Mouse (Mus musculus) liver, embryonic 15.5 days (tissue): ENCODE data around the gene Ksr2. TPM values are rescaled to one million over a fixed set of nuclear protein-coding genes. Genes with fewer than 3 reads are reported as not detected.

Experiments
- ATAC-seq: fragments of 200-750 bp; cut with Nextera tagmentation; 2 replicates; pipeline ENCODE4 v1.8.0; 2017; ENCODE audit warnings: moderate number of reproducible peaks, mild to moderate bottlenecking, moderate library complexity; ENCODE audit not compliant: insufficient read depth
- H3K27ac ChIP-seq: fragments of 300-500 bp; sonication (generic); replicated peaks from 2 replicates; pipeline ENCODE4 v1.5.1; 2015; ENCODE audit warnings: mild to moderate bottlenecking, inconsistent platforms
- H3K27me3 ChIP-seq: fragments of 300-500 bp; sonication (generic); 2 replicates; pipeline ENCODE4 v1.6.1; 2015; ENCODE audit warnings: mild to moderate bottlenecking, inconsistent platforms
- H3K36me3 ChIP-seq: fragments of 300-500 bp; sonication (generic); replicated peaks from 2 replicates; pipeline ENCODE4 v1.6.1; 2015; ENCODE audit warnings: moderate library complexity, mild to moderate bottlenecking, inconsistent platforms
- H3K4me1 ChIP-seq: fragments of 300-500 bp; sonication (generic); replicated peaks from 2 replicates; pipeline ENCODE4 v1.6.1; 2015; ENCODE audit warnings: inconsistent platforms
- H3K4me2 ChIP-seq: fragments of 300-500 bp; sonication (generic); 2 replicates; pipeline ENCODE4 v1.6.1; 2015; ENCODE audit warnings: moderate library complexity, mild to moderate bottlenecking, inconsistent platforms
- H3K4me3 ChIP-seq: fragments of 300-500 bp; sonication (generic); replicated peaks from 2 replicates; pipeline ENCODE4 v1.5.1; 2015; ENCODE audit warnings: mild to moderate bottlenecking, inconsistent platforms
- H3K9ac ChIP-seq: fragments of 300-500 bp; sonication (generic); 2 replicates; pipeline ENCODE4 v1.6.1; 2015; ENCODE audit warnings: moderate library complexity, mild to moderate bottlenecking, inconsistent platforms
- H3K9me3 ChIP-seq: fragments of 300-500 bp; sonication (generic); replicated peaks from 2 replicates; pipeline ENCODE4 v1.6.1; 2016; ENCODE audit warnings: inconsistent platforms
- WGBS: fragments of 180-500 bp; shearing (Covaris S2); methylation state at CpG from one replicate; pipeline ENCODE4 v1.1.7; 2015; ENCODE audit warnings: mixed read lengths; ENCODE audit not compliant: insufficient replicate concordance; 5-methylcytosine and 5-hydroxymethylcytosine counted together
- polyA plus RNA-seq: library from polyadenylated mRNA; unstranded; fragments of >200 nt; fragmentation: Nextera tagmentation; extraction: Ambion mirVana; gene quantifications from 2 replicates; pipeline ENCODE4 v1.2.1, GENCODE M21; 2015

The Ksr2 gene
- polyA plus RNA-seq, 1 experiment from 2014 or later = 0.10 TPM

- ATAC-seq = no peak
- H3K36me3 ChIP-seq = no peaks in the 10 kb centered on the region
- 58% methylated on average over 6 of the region's 6 CpGs for WGBS
- no peak overlapping the region for H3K9ac ChIP-seq
- H3K4me1 ChIP-seq = no peaks in the 10 kb centered on the region
- no peak overlapping the region for H3K27ac ChIP-seq
- no peaks in the 10 kb centered on the region for H3K9me3 ChIP-seq
- H3K4me2 ChIP-seq = no peak overlapping the region
- H3K27me3 ChIP-seq = no peaks in the 10 kb centered on the region
- no peak overlapping the region for H3K4me3 ChIP-seq
Measured at GRCm38 (mm10) chr5:117569190-117569795, 155.5 kb downstream of the Ksr2 start.

- no peak overlapping the region for H3K27ac ChIP-seq
- H3K4me2 ChIP-seq = no peak overlapping the region
- ATAC-seq = no peak
- no peak overlapping the region for H3K4me3 ChIP-seq
- no peaks in the 10 kb centered on the region for H3K4me1 ChIP-seq
- no peaks in the 10 kb centered on the region for H3K27me3 ChIP-seq
- no peaks in the 10 kb centered on the region for H3K9me3 ChIP-seq
- WGBS = 76% methylated on average over 14 of the region's 14 CpGs
- H3K9ac ChIP-seq = no peak overlapping the region
- H3K36me3 ChIP-seq = no peaks in the 10 kb centered on the region
Measured at GRCm38 (mm10) chr5:117572428-117572827, 158.6 kb downstream of the Ksr2 start.

- Histone ChIP-seq H3K27me3 (no peaks in the 10 kb centered on the region), H3K9ac (no peak overlapping the region), H3K27ac (no peak overlapping the region), H3K9me3 (no peaks in the 10 kb centered on the region), H3K4me3 (no peak overlapping the region), H3K4me1 (no peaks in the 10 kb centered on the region), H3K36me3 (no peaks in the 10 kb centered on the region), H3K4me2 (no peak overlapping the region)
- ATAC-seq = no peak
- 48% methylated on average over 7 of the region's 7 CpGs for WGBS
Measured at GRCm38 (mm10) chr5:117574894-117575293, 161.1 kb downstream of the Ksr2 start.

- Histone ChIP-seq H3K4me1 (no peaks in the 10 kb centered on the region), H3K27ac (no peak overlapping the region), H3K4me2 (no peak overlapping the region), H3K4me3 (no peak overlapping the region), H3K9me3 (no peaks in the 10 kb centered on the region), H3K9ac (no peak overlapping the region), H3K36me3 (no peaks in the 10 kb centered on the region), H3K27me3 (no peaks in the 10 kb centered on the region)
- ATAC-seq = no peak
- 49% methylated on average over 5 of the region's 5 CpGs for WGBS
Measured at GRCm38 (mm10) chr5:117577598-117577997, 163.8 kb downstream of the Ksr2 start.

GRCm38 (mm10) chr5:117581711-117582110 lies 167.9 kb downstream of the Ksr2 start:
- no peak for ATAC-seq
- Histone ChIP-seq H3K4me2 (no peak overlapping the region), H3K27ac (no peak overlapping the region), H3K9ac (no peak overlapping the region), H3K27me3 (no peaks in the 10 kb centered on the region), H3K4me1 (no peaks in the 10 kb centered on the region), H3K36me3 (no peaks in the 10 kb centered on the region), H3K4me3 (no peak overlapping the region), H3K9me3 (no peaks in the 10 kb centered on the region)
- WGBS = 46% methylated on average over 3 of the region's 3 CpGs

GRCm38 (mm10) chr5:117584428-117584827 lies 170.6 kb downstream of the Ksr2 start:
- H3K36me3 ChIP-seq = no peaks in the 10 kb centered on the region
- WGBS = 23% methylated on average over 1 of the region's 1 CpGs

GRCm38 (mm10) chr5:117589266-117589665 lies 175.5 kb downstream of the Ksr2 start:
- no peaks in the 10 kb centered on the region for H3K4me1 ChIP-seq
- H3K27ac ChIP-seq = no peak overlapping the region
- no peaks in the 10 kb centered on the region for H3K36me3 ChIP-seq
- H3K9me3 ChIP-seq = no peaks in the 10 kb centered on the region
- no peak overlapping the region for H3K9ac ChIP-seq
- no peak overlapping the region for H3K4me3 ChIP-seq
- 27% methylated on average over 6 of the region's 6 CpGs for WGBS
- H3K27me3 ChIP-seq = no peaks in the 10 kb centered on the region
- ATAC-seq = no peak
- no peak overlapping the region for H3K4me2 ChIP-seq

More at GRCm38 (mm10) chr5:117584428-117584827, 170.6 kb downstream of the Ksr2 start:
- Histone ChIP-seq H3K9me3 (no peaks in the 10 kb centered on the region), H3K4me1 (no peaks in the 10 kb centered on the region), H3K27ac (no peak overlapping the region), H3K4me3 (no peak overlapping the region), H3K4me2 (no peak overlapping the region), H3K9ac (no peak overlapping the region), H3K27me3 (no peaks in the 10 kb centered on the region)
- no peak for ATAC-seq

- ATAC-seq = no peak
- H3K9ac ChIP-seq = no peak overlapping the region
- no peaks in the 10 kb centered on the region for H3K9me3 ChIP-seq
- H3K4me1 ChIP-seq = no peaks in the 10 kb centered on the region
- H3K27ac ChIP-seq = no peak overlapping the region
- 53% methylated on average over 19 of the region's 19 CpGs for WGBS
- H3K4me3 ChIP-seq = no peak overlapping the region
- no peaks in the 10 kb centered on the region for H3K36me3 ChIP-seq
- no peaks in the 10 kb centered on the region for H3K27me3 ChIP-seq
- no peak overlapping the region for H3K4me2 ChIP-seq
Measured at GRCm38 (mm10) chr5:117593273-117593672, 179.5 kb downstream of the Ksr2 start.

- ATAC-seq = no peak
- WGBS = 57% methylated on average over 3 of the region's 3 CpGs
- no peak overlapping the region for H3K4me3 ChIP-seq
- no peak overlapping the region for H3K9ac ChIP-seq
- H3K27me3 ChIP-seq = no peaks in the 10 kb centered on the region
- no peaks in the 10 kb centered on the region for H3K36me3 ChIP-seq
- no peaks in the 10 kb centered on the region for H3K9me3 ChIP-seq
- no peak overlapping the region for H3K4me2 ChIP-seq
- H3K27ac ChIP-seq = no peak overlapping the region
- no peaks in the 10 kb centered on the region for H3K4me1 ChIP-seq
Measured at GRCm38 (mm10) chr5:117596803-117597202, 183.0 kb downstream of the Ksr2 start.

- 52% methylated on average over 9 of the region's 9 CpGs for WGBS
- H3K9me3 ChIP-seq = no peaks in the 10 kb centered on the region
- ATAC-seq = no peak
- no peaks in the 10 kb centered on the region for H3K4me1 ChIP-seq
- H3K27ac ChIP-seq = no peak overlapping the region
- H3K4me2 ChIP-seq = no peak overlapping the region
- no peaks in the 10 kb centered on the region for H3K36me3 ChIP-seq
- no peak overlapping the region for H3K4me3 ChIP-seq
- no peaks in the 10 kb centered on the region for H3K27me3 ChIP-seq
- H3K9ac ChIP-seq = no peak overlapping the region
Measured at GRCm38 (mm10) chr5:117602026-117602425, 188.2 kb downstream of the Ksr2 start.

- H3K9me3 ChIP-seq = no peaks in the 10 kb centered on the region
- no peak overlapping the region for H3K9ac ChIP-seq
- no peak overlapping the region for H3K27ac ChIP-seq
- ATAC-seq = no peak
- H3K27me3 ChIP-seq = no peaks in the 10 kb centered on the region
- WGBS = 59% methylated on average over 15 of the region's 15 CpGs
- H3K4me3 ChIP-seq = no peak overlapping the region
- no peak overlapping the region for H3K4me2 ChIP-seq
- H3K4me1 ChIP-seq = no peaks in the 10 kb centered on the region
- H3K36me3 ChIP-seq = no peaks in the 10 kb centered on the region
Measured at GRCm38 (mm10) chr5:117607761-117608309, 194.0 kb downstream of the Ksr2 start.
